ENCODE assay signal across 8 mouse cellular contexts in the genomic region with DNA sequence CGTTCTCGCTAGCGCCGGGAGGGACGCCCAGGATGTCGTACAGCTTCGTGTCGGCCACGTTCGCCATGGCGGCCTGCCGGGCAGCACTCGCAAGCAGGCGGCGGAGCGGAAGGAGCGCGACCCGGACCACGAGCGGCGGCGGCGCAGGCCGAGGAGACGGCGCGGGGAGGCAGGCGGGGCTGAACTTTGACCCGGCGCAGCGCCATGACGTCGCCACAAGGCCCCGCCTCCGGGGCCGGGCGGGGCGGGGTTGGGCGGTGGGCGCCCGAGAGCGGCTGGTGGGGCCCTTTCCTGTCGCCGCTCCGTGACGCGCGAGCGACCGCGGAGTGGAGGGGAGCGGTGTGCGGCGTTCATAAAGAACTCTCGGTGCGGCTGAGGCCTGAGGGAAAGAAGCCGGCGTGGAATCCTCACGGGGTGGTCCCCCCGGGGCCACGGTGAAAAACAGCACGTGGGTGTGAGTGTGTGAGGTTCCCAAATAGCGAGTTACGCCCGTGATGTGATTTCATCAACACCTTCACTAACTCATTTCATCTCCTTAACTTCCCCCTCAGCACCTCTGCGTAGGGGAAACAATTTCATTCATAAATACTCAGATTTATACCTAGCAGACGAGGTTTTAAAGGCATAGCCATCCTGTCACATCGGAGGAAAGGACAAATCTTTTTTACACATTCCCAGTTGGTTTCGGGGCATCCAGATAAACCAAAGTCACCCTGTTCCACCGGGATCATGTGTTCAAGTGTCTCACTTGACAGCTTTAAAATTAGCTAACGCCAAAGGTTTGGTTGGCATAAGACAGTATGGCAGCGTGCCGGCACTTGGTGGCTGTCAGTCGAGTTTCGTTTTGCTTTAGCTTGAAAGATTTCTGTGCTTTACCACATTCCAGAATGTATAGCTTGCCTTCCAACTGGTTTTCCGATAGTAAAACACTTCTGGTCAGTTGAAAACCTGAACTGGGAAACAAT. TPM values are rescaled to one million over a fixed set of nuclear protein-coding genes. Genes with fewer than 3 reads are reported as not detected.
DNase-seq lines count a peak whose midpoint lies in the region; ATAC-seq lines count a peak whose summit lies in the region.

A gene (minus strand): TSS at position 164 of the 965 bp plus-strand sequence.

- H3K27me3 ChIP-seq in hindbrain, embryonic 16.5 days (replicated peaks; ENCODE audit: control insufficient read depth, insufficient read depth, low read length): no peaks in the 10 kb centered on the region

- H3K27ac ChIP-seq in hindbrain, embryonic 16.5 days (ENCODE audit: low read depth, low read length): peak within 1 kb of the TSS; percentile 95
- peak within 1 kb of the TSS; percentile 81 for H3K27ac ChIP-seq in macrophage

- peak within 1 kb of the TSS; percentile 94 for H3K9ac ChIP-seq in hindbrain, embryonic 16.5 days (ENCODE audit: low read depth, low read length)

- H3K4me3 ChIP-seq in hindbrain, embryonic 16.5 days (ENCODE audit: low read length): peak within 1 kb of the TSS; percentile 98
- H3K4me3 ChIP-seq in macrophage (ENCODE audit: inconsistent target): peak within 1 kb of the TSS; percentile 78

- WGBS in hindbrain, embryonic 16.5 days: under 1% methylated on average over 71 of the region's 77 CpGs
- WGBS in macrophage (ENCODE audit: missing documents): under 1% methylated on average over 61 of the region's 77 CpGs

- peaks cover 42% of the 10 kb centered on the region for H3K79me2 ChIP-seq in macrophage (ENCODE audit: inconsistent target)

- no peaks in the 10 kb centered on the region; the same call in 1 of the 2 replicates for H3K36me3 ChIP-seq in hindbrain, embryonic 16.5 days (ENCODE audit: control insufficient read depth, insufficient read depth, low read length)
- H3K36me3 ChIP-seq in macrophage (ENCODE audit: inconsistent target): peaks cover 26% of the 10 kb centered on the region

- ATAC-seq in hindbrain, embryonic 16.5 days: peak; percentile 95

- H3K9me3 ChIP-seq in hindbrain, embryonic 16.5 days (ENCODE audit: control insufficient read depth, low read length): no peaks in the 10 kb centered on the region

- peak within 1 kb of the TSS; percentile 94 for H3K4me2 ChIP-seq in hindbrain, embryonic 16.5 days (ENCODE audit: low read length)

- peaks cover 15% of the 10 kb centered on the region for H3K4me1 ChIP-seq in hindbrain, embryonic 16.5 days (ENCODE audit: control insufficient read depth, insufficient read depth, low read depth, low read length)

- peak; percentile 79 for DNase-seq in WW6 (ENCODE audit: low read depth, low spot score)
- peak; percentile 88 to 90 for DNase-seq in cerebellum, postnatal 36 days
- DNase-seq in gastrocnemius, adult 18-20 months (ENCODE audit: low spot score): peak; percentile 87
- peak; percentile 86 to 93 for DNase-seq in left cerebral cortex, adult 18-20 months (ENCODE audit: low spot score in 2 of 2)
- DNase-seq in right cerebral cortex, postnatal 10 days (ENCODE audit: low spot score in 2 of 2): peak; percentile 94 to 95
- DNase-seq in urinary bladder, postnatal 25 days (ENCODE audit: low spot score): peak; percentile 91

RNA-seq across cellular contexts. Expression of the gene that starts here (rescaled TPM):
- total RNA-seq in gastrocnemius, adult 18-20 months (2021): 100 to 1,000 TPM; 217 to 233 TPM
- polyA plus RNA-seq in hindbrain, embryonic 16.5 days (2015; fragmentation: Nextera tagmentation; extraction: Ambion mirVana): 170 and 171 TPM in 2 replicates
- total RNA-seq in left cerebral cortex, adult 18-20 months (2021): 100 to 1,000 TPM; 208 to 220 TPM
- total RNA-seq in macrophage (2018; cell fraction: chromatin; rRNA removed): 100 to 1,000 TPM in 8 of 26 experiments, 10 to 100 TPM in 18; 42.6 to 163 (median 81.1) TPM
- 100 to 1,000 TPM in 9 of 26 experiments, 10 to 100 TPM in 17; 74.5 to 151 (median 88.8) TPM for total RNA-seq in macrophage (2018; cell fraction: cytosol; rRNA removed)
- 100 to 1,000 TPM in 6 of 26 experiments, 10 to 100 TPM in 20; 52.2 to 149 (median 82.3) TPM for total RNA-seq in macrophage (2018; cell fraction: nucleus; rRNA removed)
- polyA plus RNA-seq in macrophage (2018): 79.8 to 164 TPM (median 104 TPM) in 3 replicates

Comparison
In these comparisons a context has a peak if more than half of its experiments do, and no peak if none do; other contexts are left out.
1. Peak in every context shown above with its lines: DNase-seq, ATAC-seq, H3K4me3 ChIP-seq and H3K27ac ChIP-seq.